Mouse (Mus musculus) small intestine, adult 2 months (tissue): ENCODE measurements around the gene Agxt.

Experiments
- CTCF ChIP-seq: fragments of 200-500 bp; IDR thresholded peaks from 2 replicates; pipeline ENCODE4 v1.5.1; 2012; ENCODE audit warnings: low read depth, mild to moderate bottlenecking, control low read depth, inconsistent platforms, low read length, moderate library complexity, mixed read lengths; ENCODE audit not compliant: insufficient replicate concordance, insufficient read length; ENCODE audit errors: extremely low read depth
- POLR2A ChIP-seq: fragments of 200-500 bp; IDR thresholded peaks from 2 replicates; pipeline ENCODE4 v1.6.1; 2012; ENCODE audit warnings: low read depth, mild to moderate bottlenecking, control low read depth, inconsistent platforms, low read length, moderate library complexity

DNA sequence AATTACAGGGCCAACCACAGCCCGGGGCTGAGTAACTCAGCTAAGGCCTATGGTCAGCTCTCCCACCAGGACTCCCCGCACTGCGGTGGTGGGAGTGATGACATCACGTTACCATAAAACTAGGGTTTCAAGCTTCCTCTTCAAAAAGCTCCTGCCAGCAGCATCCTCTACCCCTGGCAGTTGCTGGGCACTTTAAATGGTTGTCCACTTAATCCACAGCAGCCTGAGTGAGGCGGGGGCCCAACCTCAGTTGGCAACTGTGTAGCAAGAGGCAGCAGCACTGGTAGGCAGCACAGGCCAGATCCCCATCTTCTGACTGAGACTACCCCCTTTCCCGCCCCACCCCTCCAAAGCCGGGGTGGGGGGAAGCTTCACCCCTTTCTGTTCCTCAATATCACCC, 32.3 kb upstream of the Agxt start:
- TF ChIP-seq POLR2A (no peak), CTCF (no peak)
